Mouse (Mus musculus) kidney, embryonic 16.5 days (tissue): ENCODE results near the gene Sema5b. TPM values are rescaled to one million over a fixed set of nuclear protein-coding genes. Genes with fewer than 3 reads are reported as not detected.
A peak's percentile ranks its signal among the peaks of the same experiment; 100 is the strongest.

ENCODE experiments used
- ATAC-seq: fragments of 200-750 bp; cut with Nextera tagmentation; 2 replicates; pipeline ENCODE4 v1.8.0; 2017; ENCODE audit warnings: moderate TSS enrichment; ENCODE audit not compliant: low FRiP score, low TSS enrichment
- H3K27ac ChIP-seq: fragments of 300-500 bp; sonication (generic); 2 replicates; pipeline ENCODE4 v1.5.1; 2014; ENCODE audit warnings: low read length
- H3K27me3 ChIP-seq: fragments of 300-500 bp; sonication (generic); 2 replicates; pipeline ENCODE4 v1.6.1; 2014; ENCODE audit warnings: low read length, control low read depth, mixed read lengths; ENCODE audit not compliant: insufficient read depth
- H3K36me3 ChIP-seq: fragments of 300-500 bp; sonication (generic); 2 replicates; pipeline ENCODE4 v1.6.1; 2014; ENCODE audit warnings: low read length, control low read depth, mixed read lengths; ENCODE audit not compliant: insufficient read depth
- H3K4me1 ChIP-seq: fragments of 300-500 bp; sonication (generic); 2 replicates; pipeline ENCODE4 v1.6.1; 2014; ENCODE audit warnings: low read length, control low read depth, mixed read lengths; ENCODE audit not compliant: insufficient read depth
- H3K4me2 ChIP-seq: fragments of 300-500 bp; sonication (generic); replicated peaks from 2 replicates; pipeline ENCODE4 v1.6.1; 2014; ENCODE audit warnings: low read depth, low read length
- H3K4me3 ChIP-seq: fragments of 300-500 bp; sonication (generic); 2 replicates; pipeline ENCODE4 v1.5.1; 2014; ENCODE audit warnings: mild to moderate bottlenecking, low read length
- H3K9ac ChIP-seq: fragments of 300-500 bp; sonication (generic); replicated peaks from 2 replicates; pipeline ENCODE4 v1.6.1; 2014; ENCODE audit warnings: low read length
- H3K9me3 ChIP-seq: fragments of 300-500 bp; sonication (generic); 2 replicates; pipeline ENCODE4 v1.6.1; 2016; ENCODE audit warnings: low read length, control low read depth
- WGBS: fragments of 180-500 bp; shearing (Covaris S2); extraction: QIAGEN DNeasy Blood & Tissue Kit; methylation state at CpG from one replicate; pipeline ENCODE4 v1.1.7; 2014; 5-methylcytosine and 5-hydroxymethylcytosine counted together
- polyA plus RNA-seq: library from polyadenylated mRNA; unstranded; fragments of >200 nt; fragmentation: Nextera tagmentation; extraction: Ambion mirVana; gene quantifications from 2 replicates; pipeline ENCODE4 v1.2.1, GENCODE M21; 2015

Sema5b gene
- polyA plus RNA-seq, result 6.4 and 7.3 TPM in 2 replicates

GRCm38 (mm10) chr16:35541117-35541641 is at the start of gene Sema5b:
TSS of gene Sema5b (plus strand) at chr16:35541145.
- H3K27ac ChIP-seq, result no peak within 1 kb of the TSS
- H3K27me3 ChIP-seq, result peaks cover 28% of the 10 kb centered on the region

GRCm38 (mm10) chr16:35500342-35500741 is 40.6 kb upstream of the Sema5b start:
- Histone ChIP-seq H3K36me3 (no peaks in the 10 kb centered on the region), H3K27ac (no peak overlapping the region), H3K4me3 (no peak overlapping the region), H3K9ac (no peak overlapping the region), H3K4me1 (no peaks in the 10 kb centered on the region), H3K27me3 (no peaks in the 10 kb centered on the region), H3K4me2 (no peak overlapping the region), H3K9me3 (peaks cover 6% of the 10 kb centered on the region; the same call in 1 of the 2 replicates)
- ATAC-seq, result no peak
- 93% methylated on average over 3 of the region's 3 CpGs for WGBS

More at GRCm38 (mm10) chr16:35541117-35541641, at the start of gene Sema5b:
- Histone ChIP-seq H3K4me2 (peak within 1 kb of the TSS; percentile 96), H3K9ac (peak within 1 kb of the TSS; percentile 65), H3K4me3 (peak within 1 kb of the TSS; percentile 64), H3K36me3 (no peaks in the 10 kb centered on the region), H3K9me3 (no peaks in the 10 kb centered on the region), H3K4me1 (peaks cover 20% of the 10 kb centered on the region)
- ATAC-seq, result peak; percentile 87
- 0% methylated on average over 42 of the region's 54 CpGs for WGBS

DNA sequence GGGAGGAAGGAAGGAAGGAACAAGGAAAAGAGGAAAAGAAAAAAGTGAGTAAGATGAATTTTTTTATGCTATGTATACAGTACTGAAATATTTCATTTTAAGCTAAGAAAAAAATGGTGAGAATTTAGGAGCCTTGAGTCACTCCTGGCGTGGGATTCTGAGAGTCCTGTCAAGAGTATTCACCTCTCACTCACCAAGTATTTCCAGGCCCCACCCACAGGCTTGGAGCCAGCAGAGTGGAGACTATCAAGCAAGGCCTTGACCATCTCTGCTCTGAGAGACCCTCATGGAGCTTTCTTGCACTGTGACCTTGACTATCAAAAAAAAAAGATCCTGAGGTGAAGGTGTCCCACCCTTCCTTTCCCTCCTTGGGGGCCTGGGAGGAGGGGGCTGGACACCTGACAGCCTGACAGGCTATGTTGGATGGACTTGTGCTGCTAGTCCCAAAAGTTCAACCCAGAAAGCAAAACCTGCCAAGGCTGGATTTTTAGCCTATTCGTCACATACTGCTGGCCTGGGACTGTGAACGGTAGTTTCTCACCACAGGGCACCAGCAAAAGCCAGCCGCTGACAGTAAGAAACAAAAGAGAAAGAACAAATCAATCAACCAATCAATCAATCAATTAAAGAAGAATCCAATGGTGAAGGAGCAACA is 39.7 kb upstream of the Sema5b start:
- H3K27me3 ChIP-seq, result no peaks in the 10 kb centered on the region
- peaks cover 6% of the 10 kb centered on the region; the same call in 1 of the 2 replicates for H3K9me3 ChIP-seq
- H3K36me3 ChIP-seq, result no peaks in the 10 kb centered on the region
- WGBS, result 59% methylated on average over 4 of the region's 4 CpGs
- no peak for ATAC-seq
- no peaks in the 10 kb centered on the region for H3K4me1 ChIP-seq
- H3K4me2 ChIP-seq, result no peak overlapping the region
- H3K27ac ChIP-seq, result no peak overlapping the region
- no peak overlapping the region for H3K4me3 ChIP-seq
- no peak overlapping the region for H3K9ac ChIP-seq

- H3K9me3 ChIP-seq, result peaks cover 6% of the 10 kb centered on the region; the same call in 1 of the 2 replicates
- no peaks in the 10 kb centered on the region for H3K4me1 ChIP-seq
- H3K27ac ChIP-seq, result no peak overlapping the region
- H3K9ac ChIP-seq, result no peak overlapping the region
- no peaks in the 10 kb centered on the region for H3K36me3 ChIP-seq
- no peak overlapping the region for H3K4me2 ChIP-seq
- H3K4me3 ChIP-seq, result no peak overlapping the region
- 86% methylated on average over 11 of the region's 11 CpGs for WGBS
- no peak for ATAC-seq
- no peaks in the 10 kb centered on the region for H3K27me3 ChIP-seq
Measured at GRCm38 (mm10) chr16:35502456-35502855, 38.5 kb upstream of the Sema5b start.

DNA sequence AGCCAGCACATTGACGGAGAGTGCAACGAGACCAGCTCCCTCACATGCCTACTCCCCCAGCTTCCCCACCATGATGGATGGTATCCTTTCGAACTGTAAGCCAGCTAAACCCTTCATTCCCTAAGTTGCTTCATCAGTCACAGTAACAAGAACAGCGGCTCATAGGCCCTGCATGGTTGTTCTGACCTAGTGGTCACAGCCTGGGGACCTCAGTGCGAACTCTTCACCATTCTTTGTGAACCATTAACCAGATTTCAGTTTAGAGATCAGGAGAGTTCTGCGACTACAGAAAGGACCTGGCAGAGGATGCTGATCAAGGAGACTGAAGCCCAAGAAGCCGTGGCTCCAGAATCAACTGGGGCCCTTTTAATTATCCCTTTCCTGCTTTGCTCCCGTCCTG is 36.7 kb upstream of the Sema5b start:
- WGBS, result 68% methylated on average over 8 of the region's 8 CpGs
- no peaks in the 10 kb centered on the region for H3K27me3 ChIP-seq
- H3K9ac ChIP-seq, result no peak overlapping the region
- H3K9me3 ChIP-seq, result peaks cover 6% of the 10 kb centered on the region; the same call in 1 of the 2 replicates
- no peak for ATAC-seq
- H3K4me3 ChIP-seq, result no peak overlapping the region
- no peak overlapping the region for H3K4me2 ChIP-seq
- no peak overlapping the region for H3K27ac ChIP-seq
- peaks cover 3% of the 10 kb centered on the region for H3K4me1 ChIP-seq
- H3K36me3 ChIP-seq, result no peaks in the 10 kb centered on the region

GRCm38 (mm10) chr16:35505786-35506185 is 35.2 kb upstream of the Sema5b start:
- no peak overlapping the region for H3K27ac ChIP-seq
- no peak for ATAC-seq
- no peak overlapping the region for H3K4me3 ChIP-seq
- peaks cover 8% of the 10 kb centered on the region for H3K4me1 ChIP-seq
- H3K36me3 ChIP-seq, result no peaks in the 10 kb centered on the region
- no peaks in the 10 kb centered on the region for H3K9me3 ChIP-seq
- H3K4me2 ChIP-seq, result no peak overlapping the region
- no peaks in the 10 kb centered on the region for H3K27me3 ChIP-seq
- 89% methylated on average over 4 of the region's 4 CpGs for WGBS
- no peak overlapping the region for H3K9ac ChIP-seq

DNA sequence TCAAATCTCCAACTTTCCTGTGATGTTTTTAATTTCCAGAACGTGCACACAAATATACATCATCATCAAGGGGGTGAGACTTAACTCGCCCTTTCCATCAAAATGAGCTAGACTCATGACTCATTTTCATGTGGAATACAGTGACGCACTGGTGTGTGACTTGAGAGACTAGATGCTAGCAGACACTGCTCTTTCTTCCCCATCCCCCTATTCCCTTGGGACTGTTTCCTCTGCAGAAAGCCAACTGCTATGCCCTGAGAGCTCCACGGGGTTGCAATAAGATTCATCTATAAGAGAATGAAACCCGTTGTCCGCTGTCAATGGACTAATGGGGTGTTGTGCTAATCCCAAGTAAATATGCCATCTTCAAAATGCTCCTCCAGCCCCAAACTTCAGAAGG is 32.4 kb upstream of the Sema5b start:
- Histone ChIP-seq H3K9ac (no peak overlapping the region), H3K4me1 (peaks cover 8% of the 10 kb centered on the region), H3K36me3 (no peaks in the 10 kb centered on the region), H3K27ac (no peak overlapping the region), H3K4me2 (no peak overlapping the region), H3K27me3 (no peaks in the 10 kb centered on the region), H3K9me3 (no peaks in the 10 kb centered on the region), H3K4me3 (no peak overlapping the region)
- no peak for ATAC-seq
- WGBS, result 85% methylated on average over 6 of the region's 6 CpGs

- peaks cover 8% of the 10 kb centered on the region for H3K4me1 ChIP-seq
- 42% methylated on average over 11 of the region's 11 CpGs for WGBS
- no peaks in the 10 kb centered on the region for H3K9me3 ChIP-seq
- no peak overlapping the region for H3K27ac ChIP-seq
- no peak overlapping the region for H3K4me3 ChIP-seq
- no peaks in the 10 kb centered on the region for H3K27me3 ChIP-seq
- H3K9ac ChIP-seq, result no peak overlapping the region
- no peak overlapping the region for H3K4me2 ChIP-seq
- H3K36me3 ChIP-seq, result no peaks in the 10 kb centered on the region
- no peak for ATAC-seq
Measured at GRCm38 (mm10) chr16:35509331-35510070, 31.4 kb upstream of the Sema5b start.

GRCm38 (mm10) chr16:35515977-35516612 is 24.9 kb upstream of the Sema5b start:
- 41% methylated on average over 21 of the region's 21 CpGs for WGBS

More at GRCm38 (mm10) chr16:35515977-35516612, 24.9 kb upstream of the Sema5b start:
- ATAC-seq, result no peak
- 0 out of 2 replicates have a peak overlapping the region, but pooled peaks have one; percentile 15 for H3K9ac ChIP-seq
- no peak overlapping the region for H3K4me3 ChIP-seq
- no peaks in the 10 kb centered on the region for H3K9me3 ChIP-seq
- no peak overlapping the region for H3K27ac ChIP-seq
- H3K4me1 ChIP-seq, result peaks cover 32% of the 10 kb centered on the region
- no peaks in the 10 kb centered on the region for H3K27me3 ChIP-seq
- H3K4me2 ChIP-seq, result peak overlapping the region; percentile 19; the same call in 1 of the 2 replicates
- no peaks in the 10 kb centered on the region for H3K36me3 ChIP-seq
